Mouse (Mus musculus) sigmoid colon, adult 10 weeks (tissue): ENCODE results near the gene Itpr2. TPM values are rescaled to one million over a fixed set of nuclear protein-coding genes. Genes with fewer than 3 reads are reported as not detected.

Experiments
- polyA plus RNA-seq: library from polyadenylated mRNA; stranded (reverse); fragments of 350-450 nt; fragmentation: Illumina TruSeq; extraction: RNeasy Lipid Tissue Mini Kit (QIAGEN cat#74804); gene quantifications from one replicate; pipeline ENCODE4 v1.2.3, GENCODE M21; 2014; ENCODE audit warnings: low read depth, low replicate concordance

The Itpr2 gene
- 9.1 TPM for polyA plus RNA-seq

GRCm38 (mm10) chr6:146501866-146502804 is at the start of gene Itpr2:
Itpr2 (minus strand) TSS chr6:146502223.

Other genes with a start within 250 kb of the Itpr2 start
- gene Fgfr1op2, start 75.0 kb upstream of the Itpr2 start, polyA plus RNA-seq = 260 TPM
- 100 TPM for gene Ints13, start 75.6 kb upstream of the Itpr2 start, polyA plus RNA-seq
- 207 TPM for gene Med21, start 140.3 kb upstream of the Itpr2 start, polyA plus RNA-seq
- 44.1 TPM for gene Tm7sf3, start 140.6 kb upstream of the Itpr2 start, polyA plus RNA-seq
- 96.8 TPM for gene Stk38l, start 222.8 kb upstream of the Itpr2 start, polyA plus RNA-seq